Mouse (Mus musculus) CH12.LX (cell line): Measurements from ENCODE around the gene Gm27179. TPM values are rescaled to one million over a fixed set of nuclear protein-coding genes. Genes with fewer than 3 reads are reported as not detected.
"Not testable (repeated sequence)": the region's sequence is repeated elsewhere in the genome, so short reads cannot be mapped to it uniquely, and the experiment has no call there.

Source experiments
- DNase-seq: peaks from one replicate; pipeline ENCODE4 v3.0.0-alpha.2; 2013; ENCODE audit errors: extremely low read depth
- H3K27ac ChIP-seq: 2 replicates; pipeline ENCODE4 v1.5.1; 2012; ENCODE audit warnings: low read depth, mild to moderate bottlenecking, control low read depth, moderate library complexity; ENCODE audit not compliant: insufficient read depth
- H3K27me3 ChIP-seq: replicated peaks from 2 replicates; pipeline ENCODE3; 2012; ENCODE audit warnings: inconsistent platforms
- H3K36me3 ChIP-seq, 2 experiments: replicated peaks in 1 of 2; 2 replicates each; pipeline versions ENCODE3 to v1.6.1; 2012; ENCODE audit warnings: inconsistent platforms in 1 of 2, low read length in 1 of 2, mild to moderate bottlenecking in 1 of 2, mixed read lengths in 1 of 2, moderate library complexity in 1 of 2; ENCODE audit not compliant: control insufficient read depth in 1 of 2, insufficient read depth in 1 of 2
- H3K4me1 ChIP-seq, 2 experiments: 2 replicates each; pipeline ENCODE4 v1.6.1; 2012; ENCODE audit warnings: inconsistent platforms in 1 of 2, moderate library complexity in 1 of 2; ENCODE audit not compliant: insufficient read depth in 2 of 2, control insufficient read depth in 1 of 2
- H3K4me2 ChIP-seq: 2 replicates; pipeline ENCODE4 v1.6.1; 2012; ENCODE audit warnings: low read depth, mild to moderate bottlenecking, control low read depth; ENCODE audit not compliant: poor library complexity, insufficient read depth, severe bottlenecking
- H3K4me3 ChIP-seq, 3 experiments: fragments of 150-350 bp in 1 of 3; sonication (generic) in 1 of 3; replicated peaks in 1 of 3; 2 replicates each; pipeline versions ENCODE3 to v1.5.1; 2011 to 2012; ENCODE audit warnings: low read depth in 2 of 3, low read length in 2 of 3, mild to moderate bottlenecking in 2 of 3, moderate library complexity in 2 of 3, control low read depth in 1 of 3, improper control_type of control experiment in 1 of 3, inconsistent platforms in 1 of 3, mixed read lengths in 1 of 3; ENCODE audit not compliant: poor library complexity in 1 of 3
- H3K79me2 ChIP-seq: replicated peaks from 2 replicates; pipeline ENCODE4 v1.6.1; 2012; ENCODE audit warnings: mild to moderate bottlenecking, moderate library complexity; ENCODE audit not compliant: control insufficient read depth, poor library complexity, insufficient read depth, severe bottlenecking; ENCODE audit errors: extremely low read depth
- H3K9ac ChIP-seq: 2 replicates; pipeline ENCODE4 v1.6.1; 2012; ENCODE audit warnings: low read depth, mild to moderate bottlenecking, control low read depth, moderate library complexity; ENCODE audit not compliant: insufficient read depth
- H3K9me3 ChIP-seq: replicated peaks from 2 replicates; pipeline ENCODE3; 2012; ENCODE audit warnings: low read length, inconsistent platforms, mixed read lengths
- dilution Hi-C: fragments of 300-500 bp; cut with MboI; formaldehyde crosslinking; loops from 2 replicates; pipeline ENCODE4 v1.14.3; 2020; ENCODE audit warnings: low sequenced_read_pairs; ENCODE audit not compliant: extremely low pct_unique_long_range_greater_than_20kb, extremely low pct_ligation_motif_present
- in situ Hi-C: fragments of 300-500 bp; cut with MboI; formaldehyde crosslinking; loops from 3 replicates; pipeline ENCODE4 v1.14.3; 2019; ENCODE audit warnings: low sequenced_read_pairs, low pct_ligation_motif_present, low pct_unique_long_range_greater_than_20kb, mixed read lengths
- polyA plus RNA-seq: library from polyadenylated mRNA; unstranded; fragments of >175 nt; gene quantifications from 2 replicates; pipeline ENCODE4 v1.2.1, GENCODE M21; 2012; ENCODE audit warnings: low read depth; ENCODE audit not compliant: insufficient read length
- total RNA-seq, 2 experiments: library from RNA; depleted of rRNA; stranded (reverse); fragments of 300-350 nt in 1 of 2; fragments of >200 nt in 1 of 2; gene quantifications; 2 replicates each; pipeline ENCODE4 v1.2.3; 2012 to 2014

Gm27179 gene
- total and polyA plus RNA-seq, 3 experiments = not detected

DNA sequence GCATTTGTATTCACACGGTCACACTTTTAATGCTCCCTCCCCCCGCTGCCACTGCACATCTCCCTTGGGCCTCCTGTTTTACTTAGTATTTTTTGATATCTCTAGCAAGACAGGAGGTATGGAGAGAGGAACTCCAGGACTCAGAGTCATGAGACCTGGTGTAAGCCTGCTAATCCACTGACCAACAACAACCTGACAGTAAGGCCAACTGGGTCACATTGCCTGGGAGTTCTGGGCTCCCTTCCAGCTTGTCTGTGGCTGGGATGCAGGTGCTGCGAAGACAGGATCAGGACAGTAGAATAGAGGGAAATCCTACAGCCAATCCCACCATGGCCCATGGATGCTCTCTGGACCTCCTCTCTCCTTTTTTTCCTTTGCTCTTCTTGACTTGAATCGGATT is 47.9 kb downstream of the Gm27179 start:
- H3K27me3 ChIP-seq, H3K9ac ChIP-seq, in situ Hi-C loops, H3K36me3 ChIP-seq, H3K4me2 ChIP-seq, dilution Hi-C loops, H3K9me3 ChIP-seq, DNase-seq, H3K79me2 ChIP-seq, H3K4me3 ChIP-seq, H3K27ac ChIP-seq, H3K4me1 ChIP-seq: not testable (repeated sequence)

Other genes with a start within 250 kb of the Gm27179 start
- not detected in 2 replicates for gene Synb, start 218.2 kb downstream of the Gm27179 start, total RNA-seq (2012; rRNA removed)
- gene Synb, start 218.2 kb downstream of the Gm27179 start, total RNA-seq (2014; rRNA removed) = not detected in 2 replicates
- 0.14 and 0.29 TPM in 2 replicates for gene Synb, start 218.2 kb downstream of the Gm27179 start, polyA plus RNA-seq
- gene Gm16867, start 9.2 kb downstream of the Gm27179 start, total RNA-seq (2012; rRNA removed) = 0.21 TPM in 1 of 2 replicates, not detected in the other
- gene Gm16867, start 9.2 kb downstream of the Gm27179 start, total RNA-seq (2014; rRNA removed) = not detected in 2 replicates
- not detected in 2 replicates for gene Gm16867, start 9.2 kb downstream of the Gm27179 start, polyA plus RNA-seq
- 10.7 and 11.5 TPM in 2 replicates for gene Entpd4b, start 42.9 kb upstream of the Gm27179 start, total RNA-seq (2012; rRNA removed)
- gene Entpd4b, start 42.9 kb upstream of the Gm27179 start, total RNA-seq (2014; rRNA removed) = 11.9 and 13.2 TPM in 2 replicates
- gene Entpd4b, start 42.9 kb upstream of the Gm27179 start, polyA plus RNA-seq = 13.2 and 14.2 TPM in 2 replicates